Mouse (Mus musculus) gastrocnemius, postnatal 14 days (tissue): ENCODE results near the gene Sgip1. TPM values are rescaled to one million over a fixed set of nuclear protein-coding genes. Genes with fewer than 3 reads are reported as not detected.
A peak's percentile ranks its signal among the peaks of the same experiment; 100 is the strongest.

Experiments used
- DNase-seq: peaks from one replicate; pipeline ENCODE4 v3.0.0; 2021; ENCODE audit warnings: mixed read lengths
- intact Hi-C: fragments of 180-260 bp; cut with DNase I; formaldehyde crosslinking; loops from one replicate; pipeline ENCODE4 v1.15.1; 2025; ENCODE audit warnings: low total_unique reads
- long read RNA-seq, 2 experiments: library from polyadenylated mRNA; stranded (forward); transcript quantifications; one replicate each; pipeline ENCODE4 v2.0.0; 2021
- total RNA-seq, 2 experiments: library from RNA; stranded (reverse); gene quantifications; 2 replicates each; pipeline ENCODE4 v1.2.3; 2021

The Sgip1 gene
- total RNA-seq, result 1 to 10 TPM; 1.0 to 1.4 TPM
- long read RNA-seq, experiment 1, result 0 reads
- long read RNA-seq, experiment 2, result 0 reads

- DNase-seq, result no peak
- intact Hi-C loops, result no loop called here
Measured at GRCm38 (mm10) chr4:102741287-102741686, at the start of gene Sgip1. Gene Sgip1 (plus strand): TSS chr4:102741297.

- intact Hi-C loops, result no loop called here
- DNase-seq, result no peak
Measured at GRCm38 (mm10) chr4:102691402-102691801, 49.7 kb upstream of the Sgip1 start.

DNA sequence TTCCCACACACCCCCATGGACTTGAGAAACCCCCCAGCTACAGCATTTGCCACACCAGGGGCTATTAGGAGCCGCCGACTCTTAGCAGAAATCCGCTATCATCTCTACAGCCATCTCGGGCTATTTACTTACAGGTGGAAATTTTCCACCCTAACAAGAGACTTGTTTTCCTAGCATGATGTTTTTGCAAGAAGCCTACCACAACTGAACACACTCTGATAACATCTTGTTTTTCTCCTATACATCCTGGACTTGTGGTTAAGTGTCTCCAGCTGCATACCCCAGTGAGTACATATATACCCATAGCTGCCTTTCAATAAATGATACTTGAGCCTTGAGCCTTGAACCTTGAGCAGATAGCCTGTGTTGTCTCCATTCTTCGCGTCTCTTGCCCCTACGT, 43.1 kb upstream of the Sgip1 start:
- intact Hi-C loops, result no loop called here
- no peak for DNase-seq

DNA sequence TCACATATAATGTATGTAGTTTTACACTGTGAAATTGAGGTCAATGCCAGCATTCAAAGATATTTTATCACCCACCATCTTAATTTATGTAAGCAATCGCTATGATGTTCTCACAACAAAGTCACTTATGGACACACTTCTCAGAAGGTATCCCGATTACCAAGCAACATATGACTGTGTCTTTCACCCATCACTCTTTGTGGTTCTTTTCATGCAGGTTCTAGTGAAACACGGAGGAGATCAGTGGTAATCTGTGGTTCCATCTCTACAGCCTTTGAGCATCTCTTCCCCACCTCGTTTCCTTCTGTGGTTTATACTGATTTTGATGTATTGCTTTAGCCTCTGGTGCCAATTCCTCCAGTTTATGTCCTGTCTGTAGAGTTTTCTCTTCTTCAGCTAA, 29.4 kb upstream of the Sgip1 start:
- no peak for DNase-seq
- intact Hi-C loops, result no loop called here

GRCm38 (mm10) chr4:102715532-102715931, 25.6 kb upstream of the Sgip1 start:
- intact Hi-C loops, result no loop called here

DNA sequence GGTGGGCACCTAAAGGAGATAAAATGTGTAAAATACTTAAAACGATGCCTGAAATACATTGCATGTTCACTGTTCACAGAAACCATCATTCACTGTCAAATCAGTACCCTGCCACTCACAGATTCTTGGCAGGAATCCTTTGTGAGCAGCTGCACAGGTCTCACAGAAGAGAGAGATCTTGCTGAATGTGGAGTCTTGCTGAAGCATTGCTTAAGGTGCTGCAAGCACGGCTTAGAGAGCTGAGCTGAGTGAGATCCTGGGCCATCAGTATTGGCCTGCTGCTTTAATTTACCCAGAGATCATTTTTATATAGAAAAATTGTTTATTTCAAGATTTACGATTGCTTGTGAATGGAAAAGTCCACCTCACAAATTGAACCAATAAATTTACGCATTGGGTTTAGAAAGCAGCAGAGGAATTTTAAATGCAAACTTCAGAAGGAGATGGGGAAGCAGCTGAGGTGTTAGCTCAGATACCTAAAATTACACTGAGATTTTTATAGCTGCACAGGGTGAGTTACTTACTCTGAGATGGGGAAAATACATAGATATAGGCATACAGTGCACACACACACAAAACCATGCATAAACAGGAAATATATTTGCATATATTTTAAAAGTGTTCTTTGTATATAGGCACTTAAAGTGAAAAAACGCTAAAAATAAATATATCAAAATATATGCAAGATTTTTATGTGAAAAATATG, 23.8 kb upstream of the Sgip1 start:
- intact Hi-C loops, result no loop called here
- no peak for DNase-seq

More at GRCm38 (mm10) chr4:102715532-102715931, 25.6 kb upstream of the Sgip1 start:
- no peak for DNase-seq

- intact Hi-C loops, result no loop called here
- no peak for DNase-seq
Measured at GRCm38 (mm10) chr4:102719535-102719934, 21.6 kb upstream of the Sgip1 start.

GRCm38 (mm10) chr4:102719951-102720350, 21.1 kb upstream of the Sgip1 start:
- no peak for DNase-seq
- intact Hi-C loops, result no loop called here

DNA sequence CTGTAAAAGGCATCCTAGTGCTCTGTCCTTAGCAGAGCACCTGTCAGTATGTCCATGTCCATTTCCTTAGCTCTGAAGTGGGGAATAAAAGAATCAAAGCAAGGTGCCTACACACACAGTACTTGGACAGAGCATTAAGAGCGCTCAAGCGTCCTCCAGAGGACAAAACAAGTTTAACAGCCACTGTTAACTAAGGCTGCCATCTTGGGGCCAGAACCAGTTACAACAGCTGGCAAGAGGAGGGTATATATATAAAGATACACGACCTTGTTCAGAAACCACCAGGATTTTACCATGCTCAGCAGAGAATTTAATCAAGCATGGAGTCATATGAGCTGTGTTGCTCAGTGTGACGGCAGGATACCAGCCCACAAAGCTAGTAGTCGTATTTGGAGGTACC, 16.7 kb upstream of the Sgip1 start:
- intact Hi-C loops, result no loop called here
- no peak for DNase-seq

DNA sequence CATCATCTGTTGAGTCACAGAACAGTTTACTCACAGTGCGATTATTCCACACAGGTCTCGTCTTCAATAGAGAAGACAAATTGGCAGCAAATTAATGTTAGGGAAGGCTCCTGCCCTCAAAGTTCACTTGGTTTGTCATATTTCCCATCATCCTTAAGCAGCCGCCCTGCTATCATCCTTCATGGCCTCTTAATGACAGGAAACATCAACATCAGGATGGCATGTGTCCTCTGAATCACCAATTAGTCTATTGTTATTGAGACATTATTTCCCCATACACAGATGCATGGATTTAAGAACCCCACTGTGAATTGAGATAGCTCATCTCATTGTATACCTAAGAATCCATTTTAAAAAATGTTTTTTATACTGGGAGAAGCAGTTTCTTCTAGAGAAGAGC, 10.1 kb upstream of the Sgip1 start:
- intact Hi-C loops, result no loop called here
- no peak for DNase-seq

DNA sequence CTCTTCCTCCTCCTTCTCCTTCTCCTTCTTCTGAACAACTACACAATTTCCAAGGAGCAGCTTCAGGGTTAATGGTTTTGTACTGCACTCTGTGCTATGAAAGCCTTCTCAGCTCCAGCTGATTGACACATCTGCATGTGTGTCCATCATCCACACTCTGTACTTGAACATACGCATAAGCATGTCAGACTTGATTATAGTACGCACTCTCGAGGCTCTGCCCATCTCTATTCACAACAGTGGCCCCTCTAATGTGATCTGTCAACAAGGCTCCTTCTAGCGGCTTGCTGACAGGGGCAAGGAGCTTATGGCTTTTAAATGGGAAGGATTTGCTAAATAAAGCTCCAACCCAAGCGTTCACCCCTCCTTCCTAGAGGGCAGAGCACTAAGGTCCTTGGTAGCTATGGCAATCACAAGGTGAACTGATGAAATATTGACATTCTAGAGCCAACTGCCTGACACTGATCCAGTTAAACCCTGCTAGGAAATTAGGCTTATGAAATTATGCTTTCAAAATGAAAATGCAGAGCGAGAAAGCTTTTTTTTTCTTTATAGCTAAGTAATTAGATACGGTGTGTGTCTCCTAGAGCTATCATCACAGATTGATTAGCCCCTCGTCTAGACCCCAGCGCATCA, 7.0 kb upstream of the Sgip1 start:
- intact Hi-C loops, result no loop called here
- no peak for DNase-seq

DNA sequence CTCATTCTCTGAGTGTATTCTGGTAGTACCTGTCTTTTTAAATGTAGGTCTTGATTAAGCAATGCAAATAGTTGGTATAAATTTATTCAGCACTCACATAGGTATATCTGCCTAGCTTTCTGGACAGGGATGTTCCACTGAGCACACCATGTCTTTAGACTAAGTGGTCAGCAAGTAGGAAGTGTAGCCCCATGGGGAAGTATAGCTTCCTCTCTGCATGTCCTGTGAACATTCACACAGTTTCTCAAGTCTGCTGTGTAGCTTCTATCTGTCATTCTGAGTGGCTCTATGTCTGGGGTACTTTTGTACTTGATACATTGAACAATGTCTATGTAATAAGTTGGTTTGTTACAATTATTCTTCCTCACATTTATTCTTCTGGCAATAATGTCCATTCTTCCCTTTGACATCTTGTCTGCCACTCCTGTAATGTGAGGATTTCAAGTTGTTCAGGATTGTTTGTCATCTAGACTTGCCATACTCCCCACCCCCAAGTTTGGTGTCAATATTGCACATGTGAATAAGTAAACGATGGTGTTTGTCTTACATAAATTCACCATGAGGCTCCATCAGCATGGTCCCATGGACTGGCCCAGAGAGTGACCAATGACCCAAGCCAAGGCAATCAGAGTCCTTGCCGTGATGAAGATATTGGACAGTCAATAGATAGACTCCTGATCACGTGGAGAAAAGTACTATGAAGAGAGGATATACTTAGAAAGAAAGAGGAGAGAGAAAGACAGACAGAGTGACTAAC, 12.4 kb downstream of the Sgip1 start:
- intact Hi-C loops, result no loop called here
- DNase-seq, result no peak

DNA sequence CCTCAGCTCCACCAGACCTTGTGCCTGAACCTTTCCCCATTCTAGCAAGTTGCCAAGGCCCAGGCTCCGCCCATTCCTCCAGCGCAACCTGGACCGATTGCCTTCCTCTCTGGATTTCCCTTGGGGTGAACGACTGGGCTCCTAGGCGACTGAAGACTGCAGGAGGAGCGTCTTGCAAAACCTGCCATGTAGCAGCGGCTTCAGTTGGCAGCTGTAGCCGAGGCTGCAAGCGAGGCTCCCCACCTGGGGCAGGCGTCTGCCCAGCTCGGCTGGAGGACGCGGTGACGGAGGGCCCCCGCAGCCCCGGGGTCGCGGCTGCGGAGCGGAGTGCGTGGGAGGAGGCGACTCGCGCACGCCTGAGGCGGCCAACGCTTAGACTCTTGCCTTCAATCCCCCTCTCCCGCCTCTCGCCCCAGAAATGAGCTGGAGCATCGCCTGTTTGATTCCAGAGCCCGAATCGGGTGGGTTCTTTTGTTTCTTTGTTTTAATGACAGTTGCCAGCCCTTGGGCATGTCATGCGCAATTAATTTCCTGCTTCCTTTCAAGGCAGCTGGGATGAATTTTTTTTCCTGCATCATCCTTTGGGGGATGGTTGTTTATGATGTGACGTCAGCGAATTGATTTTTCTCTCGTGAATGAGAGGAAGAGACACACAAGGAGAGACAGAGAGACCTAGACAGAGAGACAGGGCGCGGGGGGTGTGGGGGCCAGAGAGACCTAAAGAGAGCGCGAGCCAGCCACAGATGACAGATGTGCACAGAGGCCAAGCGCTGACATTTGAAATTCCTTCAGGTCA, 18.2 kb downstream of the Sgip1 start:
- intact Hi-C loops, result no loop called here
- DNase-seq, result peak; percentile 25

DNA sequence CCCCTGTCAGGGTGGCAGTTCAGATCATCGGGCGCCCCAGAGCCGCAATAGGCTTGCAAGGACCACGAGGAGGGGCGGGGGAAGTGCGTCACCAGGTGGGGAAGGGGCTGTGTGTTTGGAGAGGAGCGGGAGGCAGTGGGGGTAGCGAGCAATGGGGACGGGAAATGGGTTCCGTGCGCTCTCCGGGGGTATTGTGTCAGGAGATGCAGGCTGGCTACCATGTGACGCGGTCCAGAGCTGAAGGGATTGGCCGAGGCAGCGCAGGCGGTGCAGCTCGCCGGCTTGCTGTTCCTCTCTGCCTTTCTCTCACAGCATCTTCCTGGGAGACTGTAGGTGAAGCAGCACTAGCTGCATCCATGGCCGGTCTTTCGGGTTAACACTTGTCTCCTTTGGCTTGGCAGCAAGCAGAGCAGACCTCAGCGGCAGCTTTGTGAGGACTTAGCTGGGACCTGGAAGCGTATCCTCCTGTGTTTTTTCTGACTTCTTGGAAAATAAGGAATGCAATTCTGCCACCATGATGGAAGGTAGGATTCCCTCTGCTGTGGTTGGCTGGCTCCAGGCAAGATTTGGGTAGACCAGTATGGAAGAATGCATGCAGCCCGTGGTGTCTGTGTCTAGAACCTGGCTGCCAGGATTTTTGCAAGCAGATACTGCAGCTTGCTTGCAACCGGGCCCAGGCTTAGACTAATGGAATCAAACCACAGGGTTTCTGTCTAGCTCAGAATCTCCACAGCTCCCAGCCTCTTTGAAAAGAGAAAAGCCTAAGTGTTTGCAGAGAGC, 19.1 kb downstream of the Sgip1 start:
- peak; percentile 55 for DNase-seq
- intact Hi-C loops, result no loop called here

- DNase-seq, result no peak
- intact Hi-C loops, result no loop called here
Measured at GRCm38 (mm10) chr4:102762075-102762474, 21.0 kb downstream of the Sgip1 start.

DNA sequence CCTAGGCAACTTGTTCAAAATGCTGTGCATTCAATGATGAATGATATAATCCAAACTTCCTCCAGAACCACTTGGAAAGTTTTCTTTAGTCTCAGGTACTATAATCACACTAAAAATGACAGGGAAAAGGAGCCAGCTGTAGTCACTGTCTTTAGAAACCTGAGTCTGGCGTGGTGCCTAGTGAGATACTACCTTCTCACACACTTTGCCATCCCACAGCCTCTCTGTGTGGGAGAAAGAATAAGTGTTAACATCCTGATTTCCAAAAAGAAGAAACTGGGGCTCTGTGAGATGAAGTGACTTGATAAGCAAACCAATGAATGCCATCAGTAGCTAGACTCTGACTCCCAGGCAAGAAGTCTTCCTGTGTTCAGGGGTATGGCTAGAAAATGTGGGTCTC, 28.0 kb downstream of the Sgip1 start:
- intact Hi-C loops, result no loop called here
- DNase-seq, result no peak

DNA sequence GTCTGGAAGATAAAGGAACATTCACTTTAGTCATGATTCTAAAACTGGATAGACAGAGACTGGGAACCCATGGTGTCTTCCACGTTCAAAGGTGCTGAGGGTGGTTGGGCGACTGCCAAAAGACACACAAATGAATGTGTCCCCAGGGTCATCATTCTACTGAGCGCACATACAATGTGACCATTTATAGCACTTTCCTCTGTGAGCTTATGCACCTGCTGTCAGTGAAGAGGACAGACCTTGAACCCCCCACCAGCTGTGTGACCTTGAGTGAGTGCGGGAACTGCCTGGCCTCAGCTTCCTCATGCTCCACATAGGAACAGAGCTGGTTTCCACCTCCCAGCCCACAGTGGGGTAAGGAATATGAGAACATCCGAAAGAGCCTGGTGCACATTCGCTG, 28.8 kb downstream of the Sgip1 start:
- intact Hi-C loops, result no loop called here
- DNase-seq, result no peak

- intact Hi-C loops, result no loop called here
- no peak for DNase-seq
Measured at GRCm38 (mm10) chr4:102771598-102772357, 30.7 kb downstream of the Sgip1 start.
